Mouse (Mus musculus): ENCODE results near the gene Lrp2. TPM values are rescaled to one million over a fixed set of nuclear protein-coding genes. Genes with fewer than 3 reads are reported as not detected.

Gene Lrp2
- polyA plus RNA-seq, 1 experiment = 0.12 TPM

DNA sequence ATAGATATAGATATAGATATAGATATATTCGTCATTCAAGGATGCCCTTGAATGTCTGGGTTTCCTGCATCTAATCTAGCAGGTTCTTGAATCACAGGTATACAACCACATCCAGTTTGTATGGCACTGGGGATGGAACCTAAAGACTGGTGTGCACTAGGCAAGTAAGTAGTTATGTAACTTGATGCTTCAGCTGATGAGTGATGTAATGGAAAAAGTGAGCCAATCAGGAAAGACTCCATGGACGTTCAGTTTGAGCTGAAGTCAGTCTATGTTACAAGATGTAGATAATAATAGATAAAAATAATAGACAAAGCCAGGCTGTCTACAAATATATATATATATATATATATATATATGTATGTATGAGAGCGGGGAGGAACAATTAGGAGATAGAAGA is 11.6 kb downstream of the Lrp2 start:
- WGBS = 72% methylated on average over 3 of the region's 3 CpGs
- Histone ChIP-seq H3K27me3 (ENCODE audit: control insufficient read depth, insufficient read depth, low read length) (no peaks in the 10 kb centered on the region), H3K36me3 (ENCODE audit: control insufficient read depth, insufficient read depth, low read length) (no peaks in the 10 kb centered on the region), H3K4me1 (ENCODE audit: control insufficient read depth, insufficient read depth, insufficient read length) (no peaks in the 10 kb centered on the region), H3K27ac (ENCODE audit: insufficient read depth, low read length) (no peak overlapping the region), H3K4me3 (ENCODE audit: extremely low read depth, insufficient read depth, insufficient read length) (no peak overlapping the region)
- no peak for DNase-seq (ENCODE audit: low read depth in 1 of 2, low spot score in 2 of 2)
- TF ChIP-seq POLR2A (IDR thresholded peaks at IDR 0.05; ENCODE audit: low read depth, low read length) (no peak), CTCF (IDR thresholded peaks at IDR 0.05; ENCODE audit: extremely low read depth, insufficient read depth, insufficient read length, insufficient replicate concordance) (no peak)

DNA sequence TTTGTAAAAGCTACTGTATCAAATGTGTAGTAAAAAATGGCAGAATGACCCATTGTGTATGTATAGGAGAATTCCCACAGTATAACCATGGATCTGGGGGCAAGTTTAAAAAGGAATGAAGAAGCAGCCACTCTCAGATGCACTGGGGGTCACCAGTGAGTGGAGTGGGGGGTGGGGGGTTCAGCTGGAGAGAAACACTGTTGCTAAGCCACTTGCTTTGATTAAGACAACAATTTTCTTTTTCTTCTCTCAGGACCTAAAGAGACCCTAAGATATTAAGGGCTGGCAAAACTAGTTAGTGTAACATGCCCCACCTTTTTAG is 12.2 kb downstream of the Lrp2 start:
- Histone ChIP-seq H3K4me1 (ENCODE audit: control insufficient read depth, insufficient read depth, insufficient read length) (no peaks in the 10 kb centered on the region), H3K36me3 (ENCODE audit: control insufficient read depth, insufficient read depth, low read length) (no peaks in the 10 kb centered on the region)
- TF ChIP-seq POLR2A (IDR thresholded peaks at IDR 0.05; ENCODE audit: low read depth, low read length) (no peak), CTCF (IDR thresholded peaks at IDR 0.05; ENCODE audit: extremely low read depth, insufficient read depth, insufficient read length, insufficient replicate concordance) (no peak)

DNA sequence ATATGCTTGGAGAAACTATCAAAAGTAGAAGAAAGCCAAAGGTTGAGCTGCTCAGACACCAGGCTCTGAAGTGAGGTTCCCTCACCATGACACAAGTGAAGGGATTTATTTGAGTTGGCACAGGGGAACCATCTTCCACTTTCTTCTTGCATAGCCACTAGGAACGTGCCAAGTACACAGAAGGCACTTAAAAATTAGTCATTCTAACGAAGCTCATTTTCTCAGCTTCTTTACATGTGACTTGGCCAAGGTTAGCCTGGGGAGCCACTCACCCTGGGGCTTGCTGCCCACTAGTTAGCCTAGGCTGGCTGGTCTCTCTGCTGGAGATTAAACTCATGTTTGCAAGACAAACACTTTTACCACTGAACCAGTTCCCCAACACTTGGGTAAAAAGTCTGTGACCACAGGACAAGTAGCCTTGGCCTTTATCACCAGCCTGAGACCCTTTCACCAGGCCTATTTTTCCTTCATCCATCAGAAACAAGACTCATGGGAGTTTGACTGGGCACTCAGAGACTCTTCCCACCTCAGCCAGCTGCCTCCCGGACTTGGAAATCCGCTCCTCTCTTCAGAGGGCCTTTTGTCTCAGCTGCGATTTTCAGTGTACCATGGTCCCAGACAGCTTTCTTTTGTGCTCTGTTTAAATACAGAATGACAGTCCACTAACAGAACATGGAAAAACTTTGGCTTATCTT is 12.7 kb downstream of the Lrp2 start:
- no peaks in the 10 kb centered on the region for H3K36me3 ChIP-seq (ENCODE audit: control insufficient read depth, insufficient read depth, low read length)
- no peak for DNase-seq (ENCODE audit: low read depth in 1 of 2, low spot score in 2 of 2)
- H3K4me3 ChIP-seq (ENCODE audit: extremely low read depth, insufficient read depth, insufficient read length) = no peak overlapping the region
- no peaks in the 10 kb centered on the region for H3K4me1 ChIP-seq (ENCODE audit: control insufficient read depth, insufficient read depth, insufficient read length)
- H3K27me3 ChIP-seq (ENCODE audit: control insufficient read depth, insufficient read depth, low read length) = no peaks in the 10 kb centered on the region
- H3K27ac ChIP-seq (ENCODE audit: insufficient read depth, low read length) = no peak overlapping the region
- WGBS = 85% methylated on average over 5 of the region's 5 CpGs
- TF ChIP-seq CTCF (IDR thresholded peaks at IDR 0.05; ENCODE audit: extremely low read depth, insufficient read depth, insufficient read length, insufficient replicate concordance) (no peak), POLR2A (IDR thresholded peaks at IDR 0.05; ENCODE audit: low read depth, low read length) (no peak)

More for the DNA sequence above, 12.2 kb downstream of the Lrp2 start:
- Histone ChIP-seq H3K27ac (ENCODE audit: insufficient read depth, low read length) (no peak overlapping the region), H3K4me3 (ENCODE audit: extremely low read depth, insufficient read depth, insufficient read length) (no peak overlapping the region), H3K27me3 (ENCODE audit: control insufficient read depth, insufficient read depth, low read length) (no peaks in the 10 kb centered on the region)
- DNase-seq (ENCODE audit: low read depth in 1 of 2, low spot score in 2 of 2) = no peak

DNA sequence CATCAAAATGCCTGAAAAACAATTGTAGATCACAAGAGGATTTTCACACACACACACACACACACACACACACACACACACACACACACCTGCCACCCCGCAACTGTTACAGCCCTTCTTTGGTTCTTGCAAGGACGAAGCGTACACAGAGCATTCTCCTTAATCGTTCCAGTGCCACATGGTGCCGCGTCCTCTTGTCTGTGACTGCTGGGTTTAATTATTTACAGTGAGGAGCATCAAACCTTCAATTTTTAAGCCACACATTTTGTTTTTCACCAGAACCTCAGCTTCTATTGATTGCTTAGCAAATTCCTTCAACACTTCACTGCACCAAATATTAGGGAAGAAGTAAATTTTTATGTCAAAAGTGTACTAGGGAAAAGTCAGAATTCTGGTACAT is 15.3 kb downstream of the Lrp2 start:
- TF ChIP-seq CTCF (IDR thresholded peaks at IDR 0.05; ENCODE audit: extremely low read depth, insufficient read depth, insufficient read length, insufficient replicate concordance) (no peak), POLR2A (IDR thresholded peaks at IDR 0.05; ENCODE audit: low read depth, low read length) (no peak)
- no peak for DNase-seq (ENCODE audit: low read depth in 1 of 2, low spot score in 2 of 2)
- Histone ChIP-seq H3K4me1 (ENCODE audit: control insufficient read depth, insufficient read depth, insufficient read length) (no peaks in the 10 kb centered on the region), H3K27me3 (ENCODE audit: control insufficient read depth, insufficient read depth, low read length) (no peaks in the 10 kb centered on the region), H3K36me3 (ENCODE audit: control insufficient read depth, insufficient read depth, low read length) (no peaks in the 10 kb centered on the region), H3K27ac (ENCODE audit: insufficient read depth, low read length) (no peak overlapping the region), H3K4me3 (ENCODE audit: extremely low read depth, insufficient read depth, insufficient read length) (no peak overlapping the region)
- WGBS = 94% methylated on average over 6 of the region's 6 CpGs

DNA sequence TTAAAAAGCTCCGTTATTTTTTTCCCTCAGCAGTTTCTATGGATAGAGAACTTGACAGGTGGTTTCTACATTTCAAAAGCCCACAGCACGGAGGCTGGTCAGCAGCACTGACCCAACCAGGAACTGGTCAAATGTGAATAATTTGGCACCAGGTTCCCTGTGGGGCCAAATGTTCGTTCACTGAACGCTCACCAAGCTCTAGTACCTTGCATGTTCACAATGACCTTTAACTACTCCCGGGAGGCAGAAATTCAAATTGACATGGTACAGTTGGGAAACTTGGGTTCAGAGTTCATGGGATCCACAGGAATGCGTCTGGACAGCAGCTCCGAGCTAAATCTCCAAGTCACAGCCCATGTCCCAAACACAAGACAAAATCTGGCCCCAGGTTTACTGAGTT is 19.6 kb downstream of the Lrp2 start:
- 85% methylated on average over 7 of the region's 7 CpGs for WGBS
- no peaks in the 10 kb centered on the region for H3K36me3 ChIP-seq (ENCODE audit: control insufficient read depth, insufficient read depth, low read length)
- no peak overlapping the region for H3K4me3 ChIP-seq (ENCODE audit: extremely low read depth, insufficient read depth, insufficient read length)
- no peaks in the 10 kb centered on the region for H3K4me1 ChIP-seq (ENCODE audit: control insufficient read depth, insufficient read depth, insufficient read length)
- no peak for DNase-seq (ENCODE audit: low read depth in 1 of 2, low spot score in 2 of 2)
- no peak for TF ChIP-seq POLR2A (IDR thresholded peaks at IDR 0.05; ENCODE audit: low read depth, low read length)
- TF ChIP-seq CTCF (IDR thresholded peaks at IDR 0.05; ENCODE audit: extremely low read depth, insufficient read depth, insufficient read length, insufficient replicate concordance) = no peak
- H3K27ac ChIP-seq (ENCODE audit: insufficient read depth, low read length) = no peak overlapping the region
- no peaks in the 10 kb centered on the region for H3K27me3 ChIP-seq (ENCODE audit: control insufficient read depth, insufficient read depth, low read length)

DNA sequence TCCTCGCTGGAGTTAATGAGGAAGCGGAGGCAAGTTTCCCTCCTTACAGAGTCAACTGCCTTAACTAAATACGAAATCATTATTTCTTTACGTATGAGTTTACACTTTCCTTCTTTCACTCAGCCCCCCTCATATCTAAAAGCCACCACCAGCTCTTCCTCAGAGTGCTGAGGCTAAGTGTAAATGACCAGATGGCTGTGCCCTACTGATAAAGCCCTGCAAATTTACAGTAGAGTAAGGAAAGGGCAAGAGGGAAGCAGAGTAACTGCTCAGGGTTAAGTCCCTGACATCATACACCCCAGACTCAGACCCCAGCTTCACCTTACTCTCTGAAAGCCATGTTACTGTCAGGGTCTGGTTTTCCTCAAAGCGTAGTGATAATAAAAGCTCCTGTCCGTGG is 22.4 kb downstream of the Lrp2 start:
- no peaks in the 10 kb centered on the region for H3K36me3 ChIP-seq (ENCODE audit: control insufficient read depth, insufficient read depth, low read length)

DNA sequence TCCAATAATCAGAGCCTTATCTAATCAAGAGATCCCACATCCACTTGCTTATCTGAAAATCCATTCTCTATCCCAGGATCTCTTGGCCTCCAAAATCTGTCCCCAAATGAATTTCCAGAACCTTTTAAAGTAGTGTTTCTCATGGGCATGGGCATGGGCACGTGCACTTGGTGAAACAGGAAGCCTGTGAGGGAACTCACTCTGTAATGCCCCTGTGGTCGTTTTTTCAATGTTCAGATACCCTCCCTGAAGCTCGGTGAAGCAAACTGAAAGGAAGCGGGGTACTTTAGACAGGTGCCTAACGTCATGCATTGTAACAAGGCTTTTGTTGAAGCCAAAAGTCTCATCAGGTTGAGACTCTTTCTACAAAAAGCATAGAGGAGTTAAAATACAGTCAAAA is 23.1 kb downstream of the Lrp2 start:
- Histone ChIP-seq H3K36me3 (ENCODE audit: control insufficient read depth, insufficient read depth, low read length) (no peaks in the 10 kb centered on the region), H3K4me1 (ENCODE audit: control insufficient read depth, insufficient read depth, insufficient read length) (no peaks in the 10 kb centered on the region), H3K27me3 (ENCODE audit: control insufficient read depth, insufficient read depth, low read length) (no peaks in the 10 kb centered on the region), H3K4me3 (ENCODE audit: extremely low read depth, insufficient read depth, insufficient read length) (no peak overlapping the region), H3K27ac (ENCODE audit: insufficient read depth, low read length) (no peak overlapping the region)
- DNase-seq (ENCODE audit: low read depth in 1 of 2, low spot score in 2 of 2) = no peak
- WGBS = 8% methylated on average over 5 of the region's 5 CpGs
- no peak for TF ChIP-seq POLR2A (IDR thresholded peaks at IDR 0.05; ENCODE audit: low read depth, low read length)
- no peak for TF ChIP-seq CTCF (IDR thresholded peaks at IDR 0.05; ENCODE audit: extremely low read depth, insufficient read depth, insufficient read length, insufficient replicate concordance)

More for the DNA sequence above, 22.4 kb downstream of the Lrp2 start:
- Histone ChIP-seq H3K4me1 (ENCODE audit: control insufficient read depth, insufficient read depth, insufficient read length) (no peaks in the 10 kb centered on the region), H3K27ac (ENCODE audit: insufficient read depth, low read length) (no peak overlapping the region), H3K27me3 (ENCODE audit: control insufficient read depth, insufficient read depth, low read length) (no peaks in the 10 kb centered on the region), H3K4me3 (ENCODE audit: extremely low read depth, insufficient read depth, insufficient read length) (no peak overlapping the region)
- WGBS = 73% methylated on average over 6 of the region's 6 CpGs
- no peak for DNase-seq (ENCODE audit: low read depth in 1 of 2, low spot score in 2 of 2)
- no peak for TF ChIP-seq CTCF (IDR thresholded peaks at IDR 0.05; ENCODE audit: extremely low read depth, insufficient read depth, insufficient read length, insufficient replicate concordance)
- TF ChIP-seq POLR2A (IDR thresholded peaks at IDR 0.05; ENCODE audit: low read depth, low read length) = no peak
